Mouse (Mus musculus): ENCODE measurements around the gene Tspo2. TPM values are rescaled to one million over a fixed set of nuclear protein-coding genes. Genes with fewer than 3 reads are reported as not detected.

The Tspo2 gene
- total RNA-seq, 2 experiments from 2014 or later, result not detected

DNA sequence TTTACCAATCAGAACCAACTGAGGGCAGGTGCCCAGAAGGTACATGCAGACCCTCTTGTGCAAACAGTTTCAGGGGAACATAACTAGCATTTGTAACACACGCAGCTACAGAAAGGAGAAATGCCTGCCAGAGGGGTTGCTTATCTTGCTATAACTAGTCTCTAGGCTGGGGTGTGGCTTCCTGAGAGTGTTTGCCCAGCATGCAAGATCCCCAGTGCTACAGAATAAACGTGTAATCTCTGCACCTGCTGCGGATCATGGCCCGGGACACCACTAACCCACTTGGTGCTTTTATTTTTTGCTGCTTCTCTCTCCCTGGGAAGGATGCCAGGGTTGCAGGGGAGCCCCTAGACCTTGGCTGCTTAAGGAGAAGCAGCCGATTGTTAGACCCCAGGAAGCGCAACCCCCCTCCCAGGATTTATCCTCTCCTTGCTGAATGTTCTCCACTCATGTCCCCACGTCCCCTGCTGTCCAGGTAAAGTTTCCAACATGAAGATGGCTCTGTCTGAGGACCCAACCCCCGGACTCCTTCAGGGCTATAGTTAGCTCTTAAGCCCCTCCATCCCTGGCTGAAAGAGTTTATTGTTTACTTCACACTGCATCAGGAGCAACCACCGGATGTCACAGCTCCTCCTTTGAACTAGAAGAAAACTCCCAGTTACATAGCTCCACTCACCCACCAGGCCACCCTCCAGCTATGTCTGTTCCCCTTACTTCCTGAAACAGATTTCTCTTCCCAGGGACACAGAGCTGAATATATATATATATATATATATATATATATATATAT is 25.3 kb downstream of the Tspo2 start:
- intact Hi-C loops (cut with DNase I), result no loop called here
- DNase-seq, result peak; percentile 60
- Histone ChIP-seq H3K27ac (peak overlapping the region; percentile 96), H3K4me3 (peak overlapping the region; percentile 72)
- no peak for TF ChIP-seq CTCF (IDR thresholded peaks at IDR 0.05)

DNA sequence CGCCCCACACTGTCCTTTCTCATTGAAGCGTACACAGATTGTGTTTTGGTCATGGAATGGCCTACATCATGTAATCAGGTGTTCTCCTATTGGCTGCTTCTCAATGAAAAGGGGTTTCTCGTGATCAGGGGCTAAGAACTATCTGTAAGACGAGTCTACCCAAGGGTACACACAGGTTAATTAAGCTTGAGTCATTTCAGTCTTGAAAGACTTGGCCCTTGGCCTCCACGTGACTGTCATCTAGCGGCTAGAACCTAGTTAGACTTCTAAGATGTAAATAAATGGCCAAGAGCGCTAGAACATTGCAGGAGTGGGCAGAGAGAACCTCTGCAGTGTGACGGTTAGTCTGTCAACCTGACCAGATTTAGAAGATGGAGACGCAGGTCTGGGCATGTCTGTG is 27.1 kb downstream of the Tspo2 start:
- no peak for DNase-seq
- no peak for TF ChIP-seq CTCF (IDR thresholded peaks at IDR 0.05)
- intact Hi-C loops (cut with DNase I), result no loop called here
- peak overlapping the region; percentile 96 for H3K27ac ChIP-seq
- peak overlapping the region; percentile 25; the same call in 1 of the 2 replicates for H3K4me3 ChIP-seq

DNA sequence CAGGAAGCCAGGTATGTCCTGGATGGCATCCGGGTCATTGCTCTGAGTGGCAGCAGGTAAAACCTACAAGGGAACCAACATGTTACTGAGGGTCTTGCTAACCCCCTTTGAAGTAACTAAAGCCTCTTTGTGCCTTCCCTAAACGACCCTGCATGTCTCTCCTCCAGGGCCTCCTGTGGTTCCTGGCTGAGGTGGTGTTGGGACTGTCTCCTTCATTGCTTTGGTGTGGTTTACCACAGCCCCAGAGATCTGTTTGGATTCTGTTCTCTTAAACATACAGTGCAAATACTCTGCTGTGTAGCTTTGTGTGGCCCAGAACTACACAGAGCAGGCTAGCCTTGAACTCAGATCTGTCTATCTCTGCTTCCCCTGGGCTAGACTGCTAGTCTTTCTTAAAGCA is 31.8 kb downstream of the Tspo2 start:
- no peak for TF ChIP-seq CTCF (IDR thresholded peaks at IDR 0.05)
- DNase-seq, result no peak
- intact Hi-C loops (cut with DNase I), result loop anchor here (5.0 kb wide), 1 partner anchor 183 kb away; no protein-coding TSS in a partner anchor
- H3K4me3 ChIP-seq, result no peak overlapping the region
- H3K27ac ChIP-seq, result no peak overlapping the region

DNA sequence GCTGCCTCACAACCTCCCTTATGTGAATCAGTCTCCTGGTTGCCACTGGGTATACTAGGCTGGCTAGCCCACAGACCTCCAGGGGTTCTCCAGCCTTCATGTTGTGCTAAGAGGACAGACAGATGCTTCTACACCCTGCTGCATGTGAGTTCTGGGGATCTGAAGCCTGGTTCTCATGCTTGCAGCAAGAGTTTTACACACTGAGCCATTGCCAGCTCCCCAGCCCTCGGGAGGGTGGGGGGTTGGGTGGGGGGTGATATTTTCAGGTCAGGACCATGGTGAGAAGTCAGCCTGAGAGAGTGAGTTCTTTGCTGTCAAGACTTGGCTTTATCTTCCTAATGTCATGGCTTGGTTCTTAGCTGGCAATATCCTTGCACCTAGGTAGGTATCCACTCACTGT is 32.5 kb downstream of the Tspo2 start:
- DNase-seq, result no peak
- no peak overlapping the region for H3K4me3 ChIP-seq
- no peak for TF ChIP-seq CTCF (IDR thresholded peaks at IDR 0.05)
- peak overlapping the region; percentile 13; the same call in 1 of the 2 replicates for H3K27ac ChIP-seq
- intact Hi-C loops (cut with DNase I), result loop anchor here (5.0 kb wide), 1 partner anchor 184 kb away; no protein-coding TSS in a partner anchor

DNA sequence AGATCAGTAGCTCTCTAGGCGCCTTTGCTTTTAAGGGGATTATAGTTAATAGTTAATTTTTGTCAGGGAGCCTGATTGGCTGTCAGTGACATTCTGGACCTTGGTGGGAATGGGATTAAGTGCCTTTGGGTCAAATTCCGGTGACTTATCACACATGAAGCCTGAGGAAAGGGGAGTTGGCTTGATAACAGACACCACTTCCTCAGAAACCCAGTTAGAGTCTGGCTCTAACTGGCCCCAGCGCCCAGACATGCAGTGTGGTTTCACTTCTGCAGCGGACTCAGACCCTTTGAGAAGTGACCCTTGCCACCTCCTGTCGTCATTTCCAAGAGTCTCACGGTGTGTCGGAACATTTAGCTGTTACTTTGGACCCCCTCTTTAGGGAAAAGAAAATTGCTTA is 33.1 kb downstream of the Tspo2 start:
- DNase-seq, result no peak
- Histone ChIP-seq H3K27ac (peak overlapping the region; percentile 13; the same call in 1 of the 2 replicates), H3K4me3 (no peak overlapping the region)
- intact Hi-C loops (cut with DNase I), result loop anchor here (5.0 kb wide), 1 partner anchor 184 kb away; no protein-coding TSS in a partner anchor
- TF ChIP-seq CTCF (IDR thresholded peaks at IDR 0.05), result no peak

DNA sequence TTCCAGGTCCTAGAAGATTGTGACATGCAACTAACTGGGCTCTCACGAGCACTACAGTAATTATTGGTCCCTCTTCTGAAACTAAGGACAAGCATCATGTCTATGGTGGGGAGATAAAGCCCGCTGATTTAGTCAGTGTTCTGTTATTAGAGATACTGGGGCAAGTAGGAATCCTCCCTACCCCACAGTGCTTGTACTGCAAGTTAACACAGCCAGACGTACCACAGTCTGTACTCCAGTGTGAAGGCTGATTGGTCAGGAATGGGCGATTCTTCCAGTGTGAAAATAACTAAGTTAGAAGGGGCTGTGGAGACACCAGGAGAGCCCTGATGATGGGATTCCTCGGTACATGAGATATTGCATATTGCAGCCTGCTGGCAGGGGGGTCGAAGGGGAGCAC is 33.8 kb downstream of the Tspo2 start:
- H3K4me3 ChIP-seq, result no peak overlapping the region
- H3K27ac ChIP-seq, result no peak overlapping the region
- intact Hi-C loops (cut with DNase I), result loop anchor here (2.0 to 5.0 kb wide), 3 partner anchors 19 to 185 kb away; no protein-coding TSS in a partner anchor
- TF ChIP-seq CTCF (IDR thresholded peaks at IDR 0.05), result no peak
- DNase-seq, result no peak

DNA sequence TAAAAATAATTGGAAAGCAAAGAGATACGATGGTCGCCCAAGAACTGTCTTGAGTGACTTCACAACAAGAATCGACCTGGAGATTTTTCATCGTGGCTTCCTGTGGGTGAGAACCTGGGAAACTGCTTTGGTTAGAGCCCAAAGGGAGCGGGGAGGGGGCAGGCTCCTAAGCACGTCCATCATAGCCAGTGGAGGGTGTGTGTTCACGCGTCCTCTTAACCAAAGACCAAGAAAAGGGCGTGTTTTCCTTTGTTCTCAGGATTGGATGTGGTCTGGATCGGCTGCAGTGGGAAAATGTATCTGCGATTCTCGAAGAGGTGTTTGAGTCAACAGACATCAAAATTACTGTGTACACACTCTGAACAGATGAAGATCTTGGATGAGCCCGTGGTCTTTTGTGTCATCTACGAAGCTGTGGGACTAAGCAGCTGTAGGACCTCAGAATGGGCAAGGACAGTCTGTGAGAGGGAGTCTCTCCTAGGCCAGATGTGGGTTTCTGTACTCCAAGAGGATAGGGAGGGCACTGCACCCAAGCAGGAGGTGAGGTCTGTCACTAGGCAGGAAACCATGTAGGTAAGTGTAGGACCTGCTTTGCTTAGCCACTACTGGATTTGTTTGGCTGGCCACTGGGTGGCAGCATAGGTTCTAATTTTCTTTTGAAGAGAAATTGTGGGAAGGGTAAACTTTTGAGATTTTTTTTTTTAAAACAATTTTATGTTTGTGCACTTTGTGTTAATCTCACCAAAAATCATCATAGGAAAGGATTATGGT is 34.7 kb downstream of the Tspo2 start:
- intact Hi-C loops (cut with DNase I), result loop anchor here (2.0 to 5.0 kb wide), 3 partner anchors 20 to 186 kb away; no protein-coding TSS in a partner anchor
- TF ChIP-seq CTCF (IDR thresholded peaks at IDR 0.05), result peak; percentile 74
- peak overlapping the region; percentile 44; the same call in 1 of the 2 replicates for H3K27ac ChIP-seq
- DNase-seq, result peak; percentile 59
- H3K4me3 ChIP-seq, result no peak overlapping the region

DNA sequence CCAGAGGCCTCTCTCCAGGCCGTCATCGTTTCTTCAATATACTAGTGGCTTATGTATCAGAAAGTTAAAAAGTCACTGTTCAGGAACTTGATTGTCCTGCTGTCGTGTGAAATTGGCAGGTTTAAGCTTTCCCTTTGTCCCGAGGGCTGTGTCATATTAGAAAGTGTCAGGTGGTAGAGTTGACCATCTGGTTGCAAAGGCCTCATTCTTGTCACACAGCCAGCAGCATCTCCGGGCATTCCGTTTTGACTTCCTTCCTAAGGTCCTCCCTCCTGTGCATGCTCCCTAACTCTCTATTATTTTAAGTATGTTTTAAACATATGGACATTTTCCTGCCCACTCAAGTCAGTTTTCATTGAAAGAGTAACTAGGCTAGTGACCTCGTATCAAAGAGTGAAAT is 35.3 kb downstream of the Tspo2 start:
- H3K27ac ChIP-seq, result peak overlapping the region; percentile 44; the same call in 1 of the 2 replicates
- TF ChIP-seq CTCF (IDR thresholded peaks at IDR 0.05), result no peak
- DNase-seq, result no peak
- intact Hi-C loops (cut with DNase I), result loop anchor here (2.0 to 5.0 kb wide), 3 partner anchors 21 to 186 kb away; no protein-coding TSS in a partner anchor
- no peak overlapping the region for H3K4me3 ChIP-seq

DNA sequence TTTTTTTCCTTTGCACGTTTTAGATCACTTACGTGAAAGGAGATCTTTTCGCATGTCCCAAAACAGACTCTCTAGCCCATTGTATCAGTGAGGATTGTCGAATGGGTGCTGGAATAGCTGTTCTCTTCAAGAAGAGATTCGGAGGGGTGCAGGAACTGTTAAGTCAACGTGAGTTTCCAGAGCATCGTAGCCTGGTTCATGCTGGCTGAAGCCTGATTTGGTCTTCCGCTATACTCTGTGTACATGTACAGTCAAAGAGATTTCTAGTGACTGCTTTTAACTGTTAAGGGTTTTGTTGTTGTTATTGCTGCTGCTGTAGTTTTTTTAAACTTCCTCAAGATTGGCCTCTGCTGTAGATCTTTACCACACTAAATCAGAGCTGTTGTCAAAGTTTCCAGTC is 40.1 kb downstream of the Tspo2 start:
- H3K27ac ChIP-seq, result peak overlapping the region; percentile 98

DNA sequence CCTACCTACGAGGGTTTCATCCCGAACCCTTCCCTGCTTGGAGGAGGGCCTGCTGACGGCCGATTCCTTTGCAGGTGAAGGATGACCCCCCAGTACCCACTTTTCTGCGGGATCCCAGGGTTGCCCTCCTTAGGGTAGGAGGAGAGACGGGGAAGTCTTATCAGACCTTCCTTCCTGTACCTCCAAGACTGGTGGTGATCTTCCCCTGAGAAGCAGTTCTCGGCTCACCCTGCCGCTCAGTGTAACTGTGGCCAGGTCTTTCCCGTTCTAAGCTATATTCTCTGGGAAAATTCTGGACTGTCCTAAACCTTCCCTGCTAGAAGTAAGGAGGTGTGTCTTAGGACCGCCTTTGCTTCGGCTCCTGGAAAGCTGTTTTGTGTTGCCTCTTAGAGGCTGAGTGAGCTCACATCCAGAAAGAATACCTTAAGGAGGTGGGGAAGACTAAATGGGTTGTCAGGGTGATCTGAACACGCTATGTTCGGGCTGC is 41.0 kb downstream of the Tspo2 start:
- TF ChIP-seq CTCF (IDR thresholded peaks at IDR 0.05), result no peak
- peak overlapping the region; percentile 85 for H3K4me3 ChIP-seq
- intact Hi-C loops (cut with DNase I), result no loop called here
- peak overlapping the region; percentile 98 for H3K27ac ChIP-seq
- DNase-seq, result no peak

More for the DNA sequence above, 40.1 kb downstream of the Tspo2 start:
- TF ChIP-seq CTCF (IDR thresholded peaks at IDR 0.05), result no peak
- no peak for DNase-seq
- intact Hi-C loops (cut with DNase I), result no loop called here
- peak overlapping the region; percentile 85 for H3K4me3 ChIP-seq

DNA sequence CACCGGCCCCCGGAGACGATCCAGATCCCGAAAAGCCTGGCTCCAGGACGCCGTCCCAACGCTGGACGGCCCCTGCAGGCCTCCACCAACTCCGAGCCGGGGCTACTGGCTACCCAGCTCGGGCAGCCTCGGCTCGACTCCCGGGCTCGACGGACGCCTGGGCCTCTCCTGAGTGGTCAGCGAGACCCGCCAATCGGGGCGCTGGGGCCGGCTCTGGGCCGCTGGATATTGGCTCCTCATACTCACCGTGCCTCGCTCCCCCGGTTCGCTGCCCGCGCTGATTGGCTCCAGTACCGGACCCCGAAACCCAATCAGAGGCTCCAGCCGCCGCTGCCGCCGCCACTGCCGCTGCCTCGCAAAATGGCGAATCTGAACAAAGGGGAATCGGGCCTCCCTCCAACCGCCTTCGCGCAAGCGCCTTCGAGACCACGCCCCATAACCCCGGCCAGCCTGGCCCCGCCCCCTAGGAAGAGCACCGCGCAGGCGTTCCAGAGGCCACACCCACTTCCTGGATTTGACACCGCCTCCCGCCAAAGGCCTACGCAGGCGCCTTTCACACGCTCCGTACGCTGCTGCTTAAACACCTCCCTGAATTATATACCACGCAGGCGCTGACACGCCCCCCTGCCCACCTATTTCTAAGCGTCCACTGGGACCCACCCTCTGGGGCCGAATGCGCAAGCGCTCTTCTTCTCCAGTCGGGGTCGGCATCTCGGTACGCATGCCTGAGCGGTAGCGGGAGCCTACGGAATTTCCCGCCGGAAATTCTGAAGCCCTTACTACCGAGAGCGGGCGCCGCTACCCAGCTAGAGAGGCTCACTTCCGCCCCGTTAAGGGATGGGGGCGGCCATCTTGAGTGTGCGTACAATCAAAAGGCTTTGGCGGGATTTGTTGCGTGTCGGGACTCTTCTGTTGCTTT is 41.7 kb downstream of the Tspo2 start, which contains the start of the genes Nfya and Oard1:
Gene Nfya, minus strand, starts transcription at position 527 of the 919 bp plus-strand sequence.
Gene Oard1, plus strand, starts transcription at position 635 of the 919 bp plus-strand sequence.
- peak; percentile 100 for DNase-seq
- intact Hi-C loops (cut with DNase I), result no loop called here
- no peak for TF ChIP-seq CTCF (IDR thresholded peaks at IDR 0.05)

More for the DNA sequence above, 41.7 kb downstream of the Tspo2 start, which contains the start of the genes Nfya and Oard1:
- peak within 1 kb of the TSS; percentile 98 for H3K27ac ChIP-seq
- peak within 1 kb of the TSS; percentile 85 for H3K4me3 ChIP-seq

Data from gastrocnemius, adult 2 months (tissue).